Mouse (Mus musculus): ENCODE measurements around the gene Slc7a8. TPM values are rescaled to one million over a fixed set of nuclear protein-coding genes. Genes with fewer than 3 reads are reported as not detected.

Slc7a8 gene
- polyA plus RNA-seq, 1 experiment from 2014 or later, result 6.8 TPM

- WGBS, result 68% methylated on average over 14 of the region's 14 CpGs
- H3K36me3 ChIP-seq, result no peaks in the 10 kb centered on the region
- no peak overlapping the region for H3K4me2 ChIP-seq (replicated peaks)
- no peak overlapping the region for H3K9ac ChIP-seq
- no peak overlapping the region for H3K27ac ChIP-seq (replicated peaks)
- no peaks in the 10 kb centered on the region for H3K27me3 ChIP-seq
- no peaks in the 10 kb centered on the region for H3K4me1 ChIP-seq
- H3K9me3 ChIP-seq (replicated peaks), result no peaks in the 10 kb centered on the region
- H3K4me3 ChIP-seq (replicated peaks), result no peak overlapping the region
- ATAC-seq (ENCODE audit: insufficient number of reproducible peaks, low FRiP score, low TSS enrichment, low read depth), result no peak
These were observed 27.7 kb downstream of the Slc7a8 start for GRCm38 (mm10) chr14:54753986-54754601.

GRCm38 (mm10) chr14:54752938-54753337 is 28.8 kb downstream of the Slc7a8 start:
- no peak overlapping the region for H3K4me3 ChIP-seq (replicated peaks)
- WGBS, result 63% methylated on average over 6 of the region's 6 CpGs
- H3K4me2 ChIP-seq (replicated peaks), result no peak overlapping the region
- no peaks in the 10 kb centered on the region for H3K4me1 ChIP-seq
- H3K36me3 ChIP-seq, result no peaks in the 10 kb centered on the region
- no peak for ATAC-seq (ENCODE audit: insufficient number of reproducible peaks, low FRiP score, low TSS enrichment, low read depth)
- H3K9ac ChIP-seq, result no peak overlapping the region
- H3K9me3 ChIP-seq (replicated peaks), result no peaks in the 10 kb centered on the region
- no peak overlapping the region for H3K27ac ChIP-seq (replicated peaks)
- no peaks in the 10 kb centered on the region for H3K27me3 ChIP-seq

- Histone ChIP-seq H3K27me3 (no peaks in the 10 kb centered on the region), H3K4me1 (no peaks in the 10 kb centered on the region), H3K36me3 (no peaks in the 10 kb centered on the region), H3K9me3 (replicated peaks) (no peaks in the 10 kb centered on the region), H3K4me2 (replicated peaks) (no peak overlapping the region), H3K27ac (replicated peaks) (no peak overlapping the region), H3K9ac (no peak overlapping the region), H3K4me3 (replicated peaks) (no peak overlapping the region)
- WGBS, result 71% methylated on average over 1 of the region's 1 CpGs
- no peak for ATAC-seq (ENCODE audit: insufficient number of reproducible peaks, low FRiP score, low TSS enrichment, low read depth)
These were observed 30.0 kb downstream of the Slc7a8 start for GRCm38 (mm10) chr14:54751768-54752167.

GRCm38 (mm10) chr14:54749238-54749637 is 32.5 kb downstream of the Slc7a8 start:
- Histone ChIP-seq H3K4me1 (0 out of 2 replicates have a peak, but pooled peaks cover 2% of the 10 kb centered on the region), H3K9me3 (replicated peaks) (no peaks in the 10 kb centered on the region), H3K9ac (no peak overlapping the region), H3K36me3 (no peaks in the 10 kb centered on the region), H3K27me3 (no peaks in the 10 kb centered on the region), H3K4me3 (replicated peaks) (no peak overlapping the region), H3K27ac (replicated peaks) (no peak overlapping the region), H3K4me2 (replicated peaks) (no peak overlapping the region)
- WGBS, result 61% methylated on average over 4 of the region's 4 CpGs
- ATAC-seq (ENCODE audit: insufficient number of reproducible peaks, low FRiP score, low TSS enrichment, low read depth), result no peak

GRCm38 (mm10) chr14:54747942-54748917 is 33.5 kb downstream of the Slc7a8 start:
- no peak overlapping the region for H3K9ac ChIP-seq
- H3K9me3 ChIP-seq (replicated peaks), result no peaks in the 10 kb centered on the region
- H3K27ac ChIP-seq (replicated peaks), result no peak overlapping the region
- H3K4me1 ChIP-seq, result 0 out of 2 replicates have a peak, but pooled peaks cover 3% of the 10 kb centered on the region
- H3K4me3 ChIP-seq (replicated peaks), result no peak overlapping the region
- no peaks in the 10 kb centered on the region for H3K36me3 ChIP-seq
- no peak for ATAC-seq (ENCODE audit: insufficient number of reproducible peaks, low FRiP score, low TSS enrichment, low read depth)
- H3K27me3 ChIP-seq, result no peaks in the 10 kb centered on the region
- 76% methylated on average over 16 of the region's 16 CpGs for WGBS
- H3K4me2 ChIP-seq (replicated peaks), result no peak overlapping the region

- no peak overlapping the region for H3K4me3 ChIP-seq (replicated peaks)
- no peak for ATAC-seq (ENCODE audit: insufficient number of reproducible peaks, low FRiP score, low TSS enrichment, low read depth)
- H3K27me3 ChIP-seq, result no peaks in the 10 kb centered on the region
- 0 out of 2 replicates have a peak, but pooled peaks cover 6% of the 10 kb centered on the region for H3K4me1 ChIP-seq
- no peaks in the 10 kb centered on the region for H3K36me3 ChIP-seq
- WGBS, result 87% methylated on average over 9 of the region's 9 CpGs
- H3K4me2 ChIP-seq (replicated peaks), result no peak overlapping the region
- no peaks in the 10 kb centered on the region for H3K9me3 ChIP-seq (replicated peaks)
- no peak overlapping the region for H3K9ac ChIP-seq
- no peak overlapping the region for H3K27ac ChIP-seq (replicated peaks)
These were observed 35.7 kb downstream of the Slc7a8 start for GRCm38 (mm10) chr14:54746038-54746437.

GRCm38 (mm10) chr14:54744473-54744872 is 37.3 kb downstream of the Slc7a8 start:
- WGBS, result 53% methylated on average over 8 of the region's 8 CpGs
- ATAC-seq (ENCODE audit: insufficient number of reproducible peaks, low FRiP score, low TSS enrichment, low read depth), result no peak; the same call in 1 of the 2 replicates
- H3K36me3 ChIP-seq, result no peaks in the 10 kb centered on the region
- no peaks in the 10 kb centered on the region for H3K9me3 ChIP-seq (replicated peaks)
- no peaks in the 10 kb centered on the region for H3K27me3 ChIP-seq
- no peak overlapping the region for H3K4me3 ChIP-seq (replicated peaks)
- no peak overlapping the region for H3K4me2 ChIP-seq (replicated peaks)
- H3K9ac ChIP-seq, result no peak overlapping the region
- H3K27ac ChIP-seq (replicated peaks), result no peak overlapping the region
- H3K4me1 ChIP-seq, result 0 out of 2 replicates have a peak, but pooled peaks cover 6% of the 10 kb centered on the region

GRCm38 (mm10) chr14:54742375-54742774 is 39.4 kb downstream of the Slc7a8 start:
- H3K9ac ChIP-seq, result no peak overlapping the region
- no peak overlapping the region for H3K4me2 ChIP-seq (replicated peaks)
- no peaks in the 10 kb centered on the region for H3K9me3 ChIP-seq (replicated peaks)
- no peak overlapping the region for H3K27ac ChIP-seq (replicated peaks)
- no peak overlapping the region for H3K4me3 ChIP-seq (replicated peaks)
- H3K27me3 ChIP-seq, result no peaks in the 10 kb centered on the region
- no peaks in the 10 kb centered on the region for H3K36me3 ChIP-seq
- no peak for ATAC-seq (ENCODE audit: insufficient number of reproducible peaks, low FRiP score, low TSS enrichment, low read depth)
- 67% methylated on average over 2 of the region's 2 CpGs for WGBS
- peaks cover 6% of the 10 kb centered on the region; the same call in 1 of the 2 replicates for H3K4me1 ChIP-seq

GRCm38 (mm10) chr14:54741721-54742120 is 40.0 kb downstream of the Slc7a8 start:
- no peaks in the 10 kb centered on the region for H3K36me3 ChIP-seq
- no peak overlapping the region for H3K27ac ChIP-seq (replicated peaks)
- no peak overlapping the region for H3K4me2 ChIP-seq (replicated peaks)
- no peak for ATAC-seq (ENCODE audit: insufficient number of reproducible peaks, low FRiP score, low TSS enrichment, low read depth)
- H3K4me3 ChIP-seq (replicated peaks), result no peak overlapping the region
- no peaks in the 10 kb centered on the region for H3K27me3 ChIP-seq
- H3K9ac ChIP-seq, result no peak overlapping the region
- peaks cover 11% of the 10 kb centered on the region for H3K4me1 ChIP-seq
- 73% methylated on average over 6 of the region's 6 CpGs for WGBS
- no peaks in the 10 kb centered on the region for H3K9me3 ChIP-seq (replicated peaks)

GRCm38 (mm10) chr14:54737634-54738033 is 44.1 kb downstream of the Slc7a8 start:
- Histone ChIP-seq H3K9ac (no peak overlapping the region), H3K9me3 (replicated peaks) (no peaks in the 10 kb centered on the region), H3K4me1 (peaks cover 11% of the 10 kb centered on the region), H3K36me3 (no peaks in the 10 kb centered on the region), H3K4me3 (replicated peaks) (no peak overlapping the region), H3K4me2 (replicated peaks) (no peak overlapping the region), H3K27me3 (no peaks in the 10 kb centered on the region), H3K27ac (replicated peaks) (no peak overlapping the region)
- 77% methylated on average over 10 of the region's 10 CpGs for WGBS
- no peak for ATAC-seq (ENCODE audit: insufficient number of reproducible peaks, low FRiP score, low TSS enrichment, low read depth)
